Mouse (Mus musculus): ENCODE results near the gene E2f2.

DNA sequence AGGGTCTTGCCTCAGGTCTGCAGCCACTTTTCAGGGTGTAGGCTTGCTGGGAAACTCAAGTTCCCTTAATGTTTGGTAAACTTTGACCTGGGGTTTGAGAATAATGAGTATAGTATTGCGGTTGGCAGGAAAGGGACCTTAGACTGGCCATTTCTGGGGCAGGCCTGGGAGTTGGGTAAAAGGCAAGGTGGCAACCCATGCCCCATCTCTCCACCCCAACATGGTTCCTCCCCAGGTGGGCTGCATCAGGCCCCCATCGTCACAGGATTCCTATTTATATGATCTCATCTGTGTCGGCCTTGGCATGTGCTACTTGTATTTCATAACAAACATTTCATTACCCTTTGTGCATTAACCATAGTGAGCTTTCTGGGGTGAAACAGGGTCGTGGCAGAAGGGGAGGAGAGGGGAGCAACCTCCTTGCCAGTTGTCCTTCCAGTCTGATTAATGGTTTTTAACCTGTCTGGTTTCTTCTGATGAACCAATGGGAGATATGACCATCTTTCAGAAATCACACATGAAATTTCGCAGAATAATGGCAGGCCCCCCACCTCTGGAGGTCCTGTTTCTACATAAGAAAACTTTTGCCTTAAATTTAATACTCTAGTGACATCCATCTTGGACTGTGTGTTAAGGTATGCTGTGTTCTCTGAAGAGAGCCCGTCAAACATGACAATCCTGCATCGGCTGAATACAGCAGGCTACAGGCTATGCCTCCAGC is 26.0 kb upstream of the E2f2 start:
- TF ChIP-seq CTCF (IDR thresholded peaks at IDR 0.05; ENCODE audit: extremely low read depth, insufficient read depth, low read length): no peak
- no peak for TF ChIP-seq POLR2A (IDR thresholded peaks at IDR 0.05; ENCODE audit: extremely low read depth, insufficient read depth, low read length)
